Mouse (Mus musculus) forebrain, embryonic 11.5 days (tissue): ENCODE measurements around the gene Mlst8. TPM values are rescaled to one million over a fixed set of nuclear protein-coding genes. Genes with fewer than 3 reads are reported as not detected.
"Not testable (repeated sequence)": the region's sequence is repeated elsewhere in the genome, so short reads cannot be mapped to it uniquely, and the experiment has no call there.

ENCODE experiments used
- ATAC-seq: fragments of 200-750 bp; cut with Nextera tagmentation; replicated peaks from 2 replicates; pipeline ENCODE4 v1.8.0; 2017; ENCODE audit warnings: moderate TSS enrichment; ENCODE audit not compliant: low FRiP score
- DNase-seq: peaks from one replicate; pipeline ENCODE4 v3.0.0-alpha.2; 2017; ENCODE audit warnings: low spot score
- H3K27ac ChIP-seq: fragments of 300-500 bp; sonication (generic); 2 replicates; pipeline ENCODE4 v1.5.1; 2014; ENCODE audit warnings: low read depth, low read length
- H3K27me3 ChIP-seq: fragments of 300-500 bp; sonication (generic); 2 replicates; pipeline ENCODE4 v1.6.1; 2014; ENCODE audit warnings: mild to moderate bottlenecking, low read length, mixed read lengths; ENCODE audit not compliant: control insufficient read depth, insufficient read depth
- H3K36me3 ChIP-seq: fragments of 300-500 bp; sonication (generic); 2 replicates; pipeline ENCODE4 v1.6.1; 2014; ENCODE audit warnings: mild to moderate bottlenecking, low read length, moderate library complexity, mixed read lengths; ENCODE audit not compliant: control insufficient read depth, insufficient read depth
- H3K4me1 ChIP-seq: fragments of 300-500 bp; sonication (generic); replicated peaks from 2 replicates; pipeline ENCODE4 v1.6.1; 2014; ENCODE audit warnings: low read length, mixed read lengths; ENCODE audit not compliant: control insufficient read depth, insufficient read depth
- H3K4me2 ChIP-seq: fragments of 300-500 bp; sonication (generic); 2 replicates; pipeline ENCODE4 v1.6.1; 2014; ENCODE audit warnings: low read depth, mild to moderate bottlenecking, low read length, moderate library complexity, mixed read lengths; ENCODE audit not compliant: severe bottlenecking
- H3K4me3 ChIP-seq: fragments of 300-500 bp; sonication (generic); 2 replicates; pipeline ENCODE4 v1.5.1; 2014; ENCODE audit warnings: low read depth, low read length
- H3K9ac ChIP-seq: fragments of 300-500 bp; sonication (generic); 2 replicates; pipeline ENCODE4 v1.6.1; 2014; ENCODE audit warnings: low read length
- H3K9me3 ChIP-seq: fragments of 300-500 bp; sonication (generic); 2 replicates; pipeline ENCODE4 v1.6.1; 2016; ENCODE audit warnings: low read length, mixed read lengths; ENCODE audit not compliant: control insufficient read depth
- WGBS: fragments of 180-500 bp; shearing (Covaris S2); extraction: QIAGEN DNeasy Blood & Tissue Kit; methylation state at CpG from one replicate; pipeline ENCODE4 v1.1.7; 2014; 5-methylcytosine and 5-hydroxymethylcytosine counted together
- polyA plus RNA-seq: library from polyadenylated mRNA; unstranded; fragments of >200 nt; fragmentation: Nextera tagmentation; extraction: Ambion mirVana; gene quantifications from 2 replicates; pipeline ENCODE4 v1.2.1, GENCODE M21; 2014

Mlst8 gene
- polyA plus RNA-seq, 1 experiment from 2014 or later, result 34.0 TPM

- no peak overlapping the region for H3K4me2 ChIP-seq
- no peaks in the 10 kb centered on the region for H3K27me3 ChIP-seq
- 56% methylated on average over 6 of the region's 6 CpGs for WGBS
- no peaks in the 10 kb centered on the region for H3K36me3 ChIP-seq
- H3K9ac ChIP-seq, result no peak overlapping the region
- ATAC-seq (no peak), DNase-seq (no peak)
- no peak overlapping the region for H3K4me3 ChIP-seq
- no peak overlapping the region for H3K27ac ChIP-seq
- no peaks in the 10 kb centered on the region for H3K9me3 ChIP-seq
- H3K4me1 ChIP-seq, result no peaks in the 10 kb centered on the region
Measured at GRCm38 (mm10) chr17:24463374-24464133, 15.3 kb downstream of the Mlst8 start.

GRCm38 (mm10) chr17:24462932-24463331, 15.9 kb downstream of the Mlst8 start:
- H3K4me2 ChIP-seq, result no peak overlapping the region
- no peak overlapping the region for H3K27ac ChIP-seq
- no peak for ATAC-seq

GRCm38 (mm10) chr17:24461580-24461979, 17.3 kb downstream of the Mlst8 start:
- ATAC-seq (no peak), DNase-seq (no peak)
- Histone ChIP-seq H3K4me3 (no peak overlapping the region), H3K4me1 (no peaks in the 10 kb centered on the region), H3K36me3 (no peaks in the 10 kb centered on the region), H3K9ac (no peak overlapping the region), H3K27ac (no peak overlapping the region), H3K4me2 (no peak overlapping the region), H3K27me3 (no peaks in the 10 kb centered on the region), H3K9me3 (no peaks in the 10 kb centered on the region)
- WGBS, result 69% methylated on average over 2 of the region's 2 CpGs

More at GRCm38 (mm10) chr17:24462932-24463331, 15.9 kb downstream of the Mlst8 start:
- Histone ChIP-seq H3K4me3 (no peak overlapping the region), H3K27me3 (no peaks in the 10 kb centered on the region), H3K9me3 (no peaks in the 10 kb centered on the region), H3K4me1 (no peaks in the 10 kb centered on the region), H3K36me3 (no peaks in the 10 kb centered on the region), H3K9ac (no peak overlapping the region)
- WGBS, result 85% methylated on average over 1 of the region's 1 CpGs
- no peak for DNase-seq

DNA sequence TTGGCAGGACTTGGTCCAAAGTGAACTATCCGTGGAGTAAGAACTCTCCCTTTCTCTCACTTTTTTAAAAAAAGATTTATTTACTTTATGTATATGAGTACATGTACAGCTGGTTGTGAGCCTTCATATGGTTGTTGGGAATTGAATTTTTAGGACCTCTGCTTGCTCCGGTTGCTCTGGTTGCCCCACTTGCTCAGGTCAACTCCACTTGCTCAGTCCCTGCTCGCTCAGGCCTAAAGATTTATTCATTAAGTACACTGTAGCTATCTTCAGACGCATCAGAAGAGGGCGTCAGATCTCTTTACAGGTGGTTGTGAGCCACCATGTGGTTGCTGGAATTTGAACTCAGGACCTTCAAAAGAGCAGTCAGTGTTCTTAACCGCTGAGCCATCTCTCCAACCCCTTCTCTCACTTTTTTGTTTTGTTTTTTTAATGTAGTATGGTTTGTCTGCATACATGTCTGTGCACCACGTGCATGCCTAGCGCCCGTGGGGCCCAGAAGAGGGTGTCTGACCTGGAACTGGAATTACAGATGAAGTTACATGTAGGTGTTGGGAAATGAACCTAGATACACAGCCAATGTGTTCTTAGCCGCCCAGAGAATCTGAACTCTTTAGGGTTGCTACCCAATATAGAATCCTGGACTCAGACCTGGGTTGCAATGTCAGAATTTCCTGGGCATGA, 23.2 kb downstream of the Mlst8 start:
- not testable (repeated sequence) for H3K9me3 ChIP-seq, H3K27me3 ChIP-seq, H3K36me3 ChIP-seq, H3K4me1 ChIP-seq, ATAC-seq, DNase-seq, H3K4me3 ChIP-seq, H3K9ac ChIP-seq, H3K27ac ChIP-seq, H3K4me2 ChIP-seq
- 51% methylated on average over 10 of the region's 10 CpGs for WGBS

- peaks cover 7% of the 10 kb centered on the region; the same call in 1 of the 2 replicates for H3K4me1 ChIP-seq
- H3K36me3 ChIP-seq, result no peaks in the 10 kb centered on the region
- H3K27ac ChIP-seq, result peak overlapping the region; percentile 90
- peak overlapping the region; percentile 78 for H3K4me3 ChIP-seq
- H3K27me3 ChIP-seq, result no peaks in the 10 kb centered on the region
- under 1% methylated on average over 67 of the region's 67 CpGs for WGBS
- ATAC-seq (peak; percentile 93), DNase-seq (peak; percentile 99)
- H3K4me2 ChIP-seq, result peak overlapping the region; percentile 60
- no peaks in the 10 kb centered on the region for H3K9me3 ChIP-seq
- H3K9ac ChIP-seq, result peak overlapping the region; percentile 92
Measured at GRCm38 (mm10) chr17:24454756-24455522, 23.9 kb downstream of the Mlst8 start.

DNA sequence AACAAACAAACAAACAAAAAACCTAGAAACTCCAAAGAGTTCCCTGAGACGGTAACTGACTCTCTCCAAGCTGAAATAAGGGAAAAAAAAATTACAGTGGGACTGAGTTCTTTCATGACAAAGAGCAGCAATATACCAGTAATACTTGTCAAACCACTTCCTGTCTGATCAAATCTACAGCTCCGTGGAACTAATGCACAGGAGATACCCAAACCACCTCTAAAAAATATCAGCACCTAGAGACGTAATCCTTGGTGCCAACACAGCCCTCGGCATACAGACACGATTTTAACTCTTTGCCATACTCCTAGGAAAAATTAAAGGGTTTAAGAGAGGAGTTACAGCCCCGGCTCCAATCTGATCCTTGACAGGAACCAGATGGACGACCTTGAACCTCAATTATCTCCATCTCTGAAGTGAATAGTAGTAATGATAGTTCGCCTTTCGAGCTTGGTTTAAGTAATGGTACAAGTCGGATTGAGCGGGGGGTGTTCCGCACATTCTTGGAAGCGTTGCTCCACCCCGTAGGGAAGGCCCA, 24.6 kb downstream of the Mlst8 start:
- Histone ChIP-seq H3K4me2 (peak overlapping the region; percentile 60), H3K27ac (peak overlapping the region; percentile 90; the same call in 1 of the 2 replicates), H3K4me3 (peak overlapping the region; percentile 78), H3K9me3 (no peaks in the 10 kb centered on the region), H3K27me3 (no peaks in the 10 kb centered on the region), H3K9ac (peak overlapping the region; percentile 92), H3K4me1 (peaks cover 7% of the 10 kb centered on the region; the same call in 1 of the 2 replicates), H3K36me3 (peaks cover 3% of the 10 kb centered on the region; the same call in 1 of the 2 replicates)
- WGBS, result 11% methylated on average over 14 of the region's 14 CpGs
- no peak for ATAC-seq
- no peak for DNase-seq

- Histone ChIP-seq H3K9me3 (no peaks in the 10 kb centered on the region), H3K4me1 (peaks cover 7% of the 10 kb centered on the region; the same call in 1 of the 2 replicates), H3K9ac (no peak overlapping the region; the same call in 1 of the 2 replicates), H3K27me3 (no peaks in the 10 kb centered on the region), H3K36me3 (peaks cover 3% of the 10 kb centered on the region; the same call in 1 of the 2 replicates), H3K4me3 (no peak overlapping the region), H3K4me2 (no peak overlapping the region), H3K27ac (no peak overlapping the region)
- 92% methylated on average over 2 of the region's 2 CpGs for WGBS
- DNase-seq, result no peak
- no peak for ATAC-seq
Measured at GRCm38 (mm10) chr17:24453372-24453771, 25.5 kb downstream of the Mlst8 start.

- ATAC-seq, result no peak
- peaks cover 7% of the 10 kb centered on the region; the same call in 1 of the 2 replicates for H3K4me1 ChIP-seq
- H3K9me3 ChIP-seq, result no peaks in the 10 kb centered on the region
- no peak overlapping the region for H3K27ac ChIP-seq
- no peak overlapping the region for H3K4me3 ChIP-seq
- WGBS, result 95% methylated on average over 6 of the region's 6 CpGs
- H3K27me3 ChIP-seq, result no peaks in the 10 kb centered on the region
- peaks cover 3% of the 10 kb centered on the region; the same call in 1 of the 2 replicates for H3K36me3 ChIP-seq
- DNase-seq, result no peak
- no peak overlapping the region for H3K4me2 ChIP-seq
- no peak overlapping the region for H3K9ac ChIP-seq
Measured at GRCm38 (mm10) chr17:24451220-24451619, 27.7 kb downstream of the Mlst8 start.
